Mouse (Mus musculus) induced T-regulatory cell, adult 2 months (primary cell): ENCODE measurements around the gene Cygb.
A peak's percentile ranks its signal among the peaks of the same experiment; 100 is the strongest.
"Not testable (repeated sequence)": the region's sequence is repeated elsewhere in the genome, so short reads cannot be mapped to it uniquely, and the experiment has no call there.

Source experiments
- DNase-seq: peaks from one replicate; pipeline ENCODE4 v3.0.0-alpha.2; 2012; ENCODE audit warnings: low read depth

Gene Cygb

GRCm38 (mm10) chr11:116654255-116654821, at the start of gene Cygb:
Gene Cygb (minus strand): TSS chr11:116654313.
- DNase-seq: no peak

- no peak for DNase-seq
Observed at GRCm38 (mm10) chr11:116701377-116701841, 47.3 kb upstream of the Cygb start.

- DNase-seq: no peak
Observed at GRCm38 (mm10) chr11:116697521-116697920, 43.4 kb upstream of the Cygb start.

GRCm38 (mm10) chr11:116696426-116696825, 42.3 kb upstream of the Cygb start:
- DNase-seq: no peak

- DNase-seq: no peak
Observed at GRCm38 (mm10) chr11:116695194-116695880, 41.2 kb upstream of the Cygb start.

- no peak for DNase-seq
Observed at GRCm38 (mm10) chr11:116694250-116695193, 40.4 kb upstream of the Cygb start.

- no peak for DNase-seq
Observed at GRCm38 (mm10) chr11:116693899-116694249, 39.8 kb upstream of the Cygb start.

- no peak for DNase-seq
Observed at GRCm38 (mm10) chr11:116690701-116691575, 36.8 kb upstream of the Cygb start.

GRCm38 (mm10) chr11:116689622-116690021, 35.5 kb upstream of the Cygb start:
- DNase-seq: no peak

GRCm38 (mm10) chr11:116687897-116688296, 33.8 kb upstream of the Cygb start:
- peak; percentile 64 for DNase-seq

- no peak for DNase-seq
Observed at GRCm38 (mm10) chr11:116685729-116686128, 31.6 kb upstream of the Cygb start.

- no peak for DNase-seq
Observed at GRCm38 (mm10) chr11:116683777-116684176, 29.7 kb upstream of the Cygb start.

- DNase-seq: no peak
Observed at GRCm38 (mm10) chr11:116682501-116683144, 28.5 kb upstream of the Cygb start.

GRCm38 (mm10) chr11:116681147-116681546, 27.0 kb upstream of the Cygb start:
- no peak for DNase-seq

- DNase-seq: no peak
Observed at GRCm38 (mm10) chr11:116680321-116681091, 26.4 kb upstream of the Cygb start.

GRCm38 (mm10) chr11:116679148-116679547, 25.0 kb upstream of the Cygb start:
- DNase-seq: no peak

- DNase-seq: no peak
Observed at GRCm38 (mm10) chr11:116677711-116678441, 23.8 kb upstream of the Cygb start.

GRCm38 (mm10) chr11:116676175-116676976, 22.3 kb upstream of the Cygb start:
- DNase-seq: no peak

GRCm38 (mm10) chr11:116675429-116675828, 21.3 kb upstream of the Cygb start:
- not testable (repeated sequence) for DNase-seq
